Mouse (Mus musculus) forebrain, embryonic 11.5 days (tissue): Measurements from ENCODE around the gene Sdccag8. TPM values are rescaled to one million over a fixed set of nuclear protein-coding genes. Genes with fewer than 3 reads are reported as not detected.
A peak's percentile ranks its signal among the peaks of the same experiment; 100 is the strongest.

Experiments used
- ATAC-seq: fragments of 200-750 bp; cut with Nextera tagmentation; replicated peaks from 2 replicates; pipeline ENCODE4 v1.8.0; 2017; ENCODE audit warnings: moderate TSS enrichment; ENCODE audit not compliant: low FRiP score
- DNase-seq: peaks from one replicate; pipeline ENCODE4 v3.0.0-alpha.2; 2017; ENCODE audit warnings: low spot score
- H3K27ac ChIP-seq: fragments of 300-500 bp; sonication (generic); 2 replicates; pipeline ENCODE4 v1.5.1; 2014; ENCODE audit warnings: low read depth, low read length
- H3K27me3 ChIP-seq: fragments of 300-500 bp; sonication (generic); 2 replicates; pipeline ENCODE4 v1.6.1; 2014; ENCODE audit warnings: mild to moderate bottlenecking, low read length, mixed read lengths; ENCODE audit not compliant: control insufficient read depth, insufficient read depth
- H3K36me3 ChIP-seq: fragments of 300-500 bp; sonication (generic); 2 replicates; pipeline ENCODE4 v1.6.1; 2014; ENCODE audit warnings: mild to moderate bottlenecking, low read length, moderate library complexity, mixed read lengths; ENCODE audit not compliant: control insufficient read depth, insufficient read depth
- H3K4me1 ChIP-seq: fragments of 300-500 bp; sonication (generic); replicated peaks from 2 replicates; pipeline ENCODE4 v1.6.1; 2014; ENCODE audit warnings: low read length, mixed read lengths; ENCODE audit not compliant: control insufficient read depth, insufficient read depth
- H3K4me2 ChIP-seq: fragments of 300-500 bp; sonication (generic); 2 replicates; pipeline ENCODE4 v1.6.1; 2014; ENCODE audit warnings: low read depth, mild to moderate bottlenecking, low read length, moderate library complexity, mixed read lengths; ENCODE audit not compliant: severe bottlenecking
- H3K4me3 ChIP-seq: fragments of 300-500 bp; sonication (generic); 2 replicates; pipeline ENCODE4 v1.5.1; 2014; ENCODE audit warnings: low read depth, low read length
- H3K9ac ChIP-seq: fragments of 300-500 bp; sonication (generic); 2 replicates; pipeline ENCODE4 v1.6.1; 2014; ENCODE audit warnings: low read length
- H3K9me3 ChIP-seq: fragments of 300-500 bp; sonication (generic); 2 replicates; pipeline ENCODE4 v1.6.1; 2016; ENCODE audit warnings: low read length, mixed read lengths; ENCODE audit not compliant: control insufficient read depth
- WGBS: fragments of 180-500 bp; shearing (Covaris S2); extraction: QIAGEN DNeasy Blood & Tissue Kit; methylation state at CpG from one replicate; pipeline ENCODE4 v1.1.7; 2014; 5-methylcytosine and 5-hydroxymethylcytosine counted together
- polyA plus RNA-seq: library from polyadenylated mRNA; unstranded; fragments of >200 nt; fragmentation: Nextera tagmentation; extraction: Ambion mirVana; gene quantifications from 2 replicates; pipeline ENCODE4 v1.2.1, GENCODE M21; 2014

The Sdccag8 gene
- 19.8 and 21.1 TPM in 2 replicates for polyA plus RNA-seq

DNA sequence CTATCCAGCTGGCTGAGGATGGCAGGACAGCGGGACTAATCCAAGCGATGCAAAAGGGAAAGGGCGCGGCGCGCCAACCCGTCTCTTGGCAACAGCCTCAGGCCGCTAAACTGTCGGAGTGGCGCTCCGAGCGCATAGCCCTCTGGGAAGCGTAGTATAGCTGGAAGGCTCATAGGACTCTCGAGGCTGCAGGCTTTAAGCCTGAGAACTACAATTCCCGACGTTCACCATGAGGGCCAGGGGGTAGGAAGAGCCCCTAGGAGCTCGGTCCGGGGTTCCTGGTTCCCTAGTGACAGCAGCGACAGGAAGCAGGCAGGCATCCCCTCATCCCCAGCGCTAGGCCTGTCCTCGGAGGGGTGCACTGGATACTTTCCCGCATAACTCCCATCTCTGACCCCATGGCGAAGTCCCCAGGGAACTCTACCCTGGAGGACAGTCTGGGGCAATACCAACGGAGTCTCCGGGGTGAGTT lies at the start of gene Sdccag8:
TSS of gene Sdccag8 (plus strand) at position 70 of the 472 bp plus-strand sequence.
- Histone ChIP-seq H3K27ac (peak within 1 kb of the TSS; percentile 99), H3K36me3 (no peaks in the 10 kb centered on the region), H3K4me1 (peaks cover 5% of the 10 kb centered on the region; the same call in 1 of the 2 replicates), H3K4me3 (peak within 1 kb of the TSS; percentile 86), H3K4me2 (peak within 1 kb of the TSS; percentile 71), H3K9me3 (no peaks in the 10 kb centered on the region), H3K9ac (peak within 1 kb of the TSS; percentile 96), H3K27me3 (no peaks in the 10 kb centered on the region)
- peak; percentile 94 for ATAC-seq
- under 1% methylated on average over 25 of the region's 25 CpGs for WGBS
- DNase-seq: peak; percentile 95

DNA sequence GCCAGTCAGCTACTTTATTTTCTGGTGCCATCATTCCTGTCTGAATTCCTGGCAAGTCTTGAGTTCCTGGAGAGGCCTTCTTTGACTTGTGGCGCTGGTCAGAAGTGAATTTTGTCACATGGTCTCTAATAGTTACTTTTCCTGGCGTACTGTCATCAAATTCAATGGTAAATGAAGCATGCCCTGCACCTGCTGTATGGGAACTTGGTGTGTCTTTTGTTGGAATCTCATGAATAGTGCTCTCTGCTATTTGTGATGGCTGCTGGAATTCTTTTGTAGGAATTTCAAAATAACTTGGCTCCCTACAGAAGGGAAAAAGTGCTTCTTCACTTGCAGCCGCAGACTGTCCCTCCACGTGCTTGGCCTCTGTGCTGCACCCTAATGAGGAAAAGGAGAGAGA lies 39.9 kb upstream of the Sdccag8 start:
- 72% methylated on average over 4 of the region's 4 CpGs for WGBS
- H3K36me3 ChIP-seq: no peaks in the 10 kb centered on the region; the same call in 1 of the 2 replicates
- H3K27me3 ChIP-seq: no peaks in the 10 kb centered on the region
- no peak overlapping the region for H3K4me3 ChIP-seq
- H3K9ac ChIP-seq: no peak overlapping the region
- DNase-seq (no peak), ATAC-seq (no peak)
- no peak overlapping the region for H3K27ac ChIP-seq
- H3K4me1 ChIP-seq: no peaks in the 10 kb centered on the region
- no peaks in the 10 kb centered on the region for H3K9me3 ChIP-seq
- no peak overlapping the region for H3K4me2 ChIP-seq

DNA sequence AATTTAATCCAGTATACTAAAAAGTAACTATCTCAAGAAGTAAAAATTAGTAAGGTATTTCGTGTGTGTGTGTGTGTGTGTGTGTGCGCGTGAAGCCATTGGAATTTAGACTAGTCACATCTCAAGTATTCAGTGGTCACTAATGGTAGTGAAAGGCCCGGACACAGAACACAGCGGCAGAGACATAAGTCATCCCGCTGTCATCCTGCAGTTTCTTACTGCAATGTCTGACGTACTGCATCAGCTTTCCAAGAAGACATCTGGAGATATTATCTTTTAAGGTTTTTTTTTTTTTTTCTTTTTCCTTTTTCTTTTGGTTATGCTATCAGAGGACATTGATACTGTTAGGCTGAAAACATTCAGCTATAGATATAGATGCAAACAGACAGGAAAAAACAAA lies 25.1 kb upstream of the Sdccag8 start:
- WGBS: 95% methylated on average over 7 of the region's 7 CpGs

DNA sequence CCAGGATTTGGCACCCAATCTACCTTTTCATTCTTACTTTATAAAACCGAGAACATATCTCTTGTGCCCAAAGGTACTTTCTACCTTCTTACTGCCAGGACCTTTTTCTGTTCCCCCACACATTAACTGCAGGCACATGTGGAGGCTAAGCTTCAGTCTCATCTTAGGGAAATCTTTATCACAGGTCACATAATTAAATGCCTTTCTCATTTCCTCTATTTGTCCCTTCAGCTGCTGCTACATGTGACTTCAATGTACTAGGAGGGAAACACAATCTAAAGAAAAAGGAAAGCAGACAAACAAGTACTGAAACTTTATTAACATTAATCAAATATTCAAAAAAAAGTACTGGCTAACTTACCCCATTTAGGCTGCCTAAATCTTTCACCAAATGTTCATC lies 22.3 kb upstream of the Sdccag8 start:
- WGBS: 94% methylated on average over 1 of the region's 1 CpGs
- Histone ChIP-seq H3K9me3 (no peaks in the 10 kb centered on the region), H3K9ac (no peak overlapping the region), H3K4me1 (no peaks in the 10 kb centered on the region), H3K27me3 (no peaks in the 10 kb centered on the region), H3K27ac (no peak overlapping the region), H3K4me3 (no peak overlapping the region), H3K4me2 (no peak overlapping the region), H3K36me3 (no peaks in the 10 kb centered on the region; the same call in 1 of the 2 replicates)
- no peak for ATAC-seq
- no peak for DNase-seq

More for the DNA sequence above, 25.1 kb upstream of the Sdccag8 start:
- no peaks in the 10 kb centered on the region for H3K9me3 ChIP-seq
- no peaks in the 10 kb centered on the region; the same call in 1 of the 2 replicates for H3K36me3 ChIP-seq
- DNase-seq (no peak), ATAC-seq (no peak)
- no peak overlapping the region for H3K4me3 ChIP-seq
- H3K4me1 ChIP-seq: no peaks in the 10 kb centered on the region
- H3K27me3 ChIP-seq: no peaks in the 10 kb centered on the region
- H3K9ac ChIP-seq: no peak overlapping the region
- H3K4me2 ChIP-seq: no peak overlapping the region
- H3K27ac ChIP-seq: no peak overlapping the region

DNA sequence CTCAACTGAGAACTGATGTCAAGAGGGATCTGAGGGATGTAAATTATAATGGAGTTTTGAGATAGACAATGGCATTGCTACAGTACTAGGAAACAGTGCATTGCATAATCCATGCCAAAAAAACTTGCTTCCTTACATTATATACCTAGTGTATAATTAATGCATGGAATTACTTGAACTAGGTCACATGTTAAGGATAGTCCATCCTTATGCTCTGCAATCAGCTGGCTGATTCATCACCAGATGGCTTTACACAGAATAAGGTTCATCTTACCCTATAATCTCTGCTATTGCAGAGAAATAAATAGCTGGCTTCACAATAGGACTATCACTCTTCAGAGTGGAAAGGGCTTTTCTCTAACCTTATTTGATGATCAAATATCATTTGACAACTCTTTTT lies 15.8 kb upstream of the Sdccag8 start:
- no peaks in the 10 kb centered on the region for H3K36me3 ChIP-seq
- H3K4me3 ChIP-seq: no peak overlapping the region
- H3K27me3 ChIP-seq: no peaks in the 10 kb centered on the region
- no peak overlapping the region for H3K4me2 ChIP-seq
- no peak overlapping the region for H3K27ac ChIP-seq
- no peaks in the 10 kb centered on the region for H3K4me1 ChIP-seq
- H3K9me3 ChIP-seq: no peaks in the 10 kb centered on the region
- no peak for DNase-seq
- no peak overlapping the region for H3K9ac ChIP-seq
- ATAC-seq: no peak

DNA sequence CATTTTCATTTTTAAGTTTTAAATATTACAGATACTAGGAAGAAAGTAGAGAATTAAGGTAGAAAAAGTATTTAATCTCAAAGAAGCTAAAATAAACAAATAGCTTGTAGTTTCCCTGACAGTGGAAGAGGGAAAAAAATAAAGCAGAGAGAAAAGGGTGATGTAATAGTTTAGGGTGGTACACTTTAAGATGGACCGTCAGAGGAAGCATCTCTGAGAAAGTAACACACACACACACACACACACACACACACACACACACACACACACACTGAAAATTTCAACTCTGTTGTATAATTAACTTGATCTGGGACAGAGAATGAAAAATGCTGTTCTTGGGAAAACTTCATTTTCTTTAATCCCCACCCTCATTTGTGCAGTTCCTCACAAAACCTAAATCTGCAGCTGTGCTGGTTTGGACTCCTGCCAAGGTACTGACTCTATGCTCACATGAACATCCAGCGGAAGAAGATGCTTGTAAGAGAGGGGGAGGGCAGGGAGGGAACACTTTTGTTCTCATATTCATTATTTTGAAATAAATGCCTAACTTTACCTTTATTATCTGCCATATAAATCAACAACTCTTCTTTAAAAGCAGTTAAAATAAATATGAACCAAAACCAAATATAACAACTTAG lies 13.6 kb upstream of the Sdccag8 start:
- no peaks in the 10 kb centered on the region for H3K4me1 ChIP-seq
- DNase-seq (no peak), ATAC-seq (peak; percentile 82)
- no peak overlapping the region for H3K27ac ChIP-seq
- H3K27me3 ChIP-seq: no peaks in the 10 kb centered on the region
- H3K4me2 ChIP-seq: no peak overlapping the region
- no peak overlapping the region for H3K4me3 ChIP-seq
- no peaks in the 10 kb centered on the region for H3K36me3 ChIP-seq
- H3K9me3 ChIP-seq: no peaks in the 10 kb centered on the region
- H3K9ac ChIP-seq: no peak overlapping the region
- 35% methylated on average over 2 of the region's 2 CpGs for WGBS

DNA sequence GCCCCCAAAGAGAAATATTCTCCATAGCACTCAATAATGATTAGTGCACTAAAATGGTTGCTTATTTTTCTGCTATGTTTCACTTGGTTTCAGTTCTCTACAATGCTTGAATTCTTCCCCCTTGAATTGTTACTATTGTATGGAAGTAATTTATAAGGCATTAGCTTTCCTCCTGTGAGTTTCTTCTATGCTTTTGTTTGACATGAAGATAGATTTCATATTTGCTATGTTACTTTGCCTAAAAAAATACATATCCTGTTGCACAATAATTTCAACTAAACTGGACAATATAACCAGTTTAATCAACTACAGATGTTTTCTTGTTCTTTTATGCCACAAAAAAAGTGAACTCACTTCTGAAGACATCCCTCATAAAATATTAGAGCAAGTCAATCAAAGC lies 4.3 kb upstream of the Sdccag8 start:
- no peak overlapping the region for H3K9ac ChIP-seq
- H3K9me3 ChIP-seq: no peaks in the 10 kb centered on the region
- no peaks in the 10 kb centered on the region for H3K36me3 ChIP-seq
- peaks cover 5% of the 10 kb centered on the region; the same call in 1 of the 2 replicates for H3K4me1 ChIP-seq
- H3K27me3 ChIP-seq: no peaks in the 10 kb centered on the region
- DNase-seq (no peak), ATAC-seq (no peak)
- no peak overlapping the region for H3K27ac ChIP-seq
- H3K4me3 ChIP-seq: no peak overlapping the region
- no peak overlapping the region for H3K4me2 ChIP-seq

DNA sequence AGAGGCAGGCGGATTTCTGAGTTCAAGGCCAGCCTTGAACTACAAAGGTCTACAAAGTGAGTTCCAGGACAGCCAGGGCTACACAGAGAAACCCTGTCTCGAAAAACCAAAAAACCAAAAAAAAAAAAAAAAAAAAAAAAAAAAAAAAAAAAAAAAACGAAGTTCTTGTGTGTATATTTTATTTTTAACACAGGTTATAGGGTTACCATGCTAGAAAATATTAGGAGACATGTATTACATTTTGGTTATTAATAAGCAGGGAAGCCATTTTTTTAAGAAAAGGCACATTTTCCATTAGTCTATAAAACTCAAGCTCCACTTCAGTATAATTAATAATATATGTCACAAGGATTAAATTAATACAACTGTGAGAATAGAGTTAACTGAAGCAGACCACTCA lies 2.6 kb upstream of the Sdccag8 start:
- H3K36me3 ChIP-seq: no peaks in the 10 kb centered on the region
- peaks cover 5% of the 10 kb centered on the region; the same call in 1 of the 2 replicates for H3K4me1 ChIP-seq
- ATAC-seq (no peak), DNase-seq (no peak)
- H3K27ac ChIP-seq: no peak overlapping the region
- H3K4me3 ChIP-seq: peak overlapping the region; percentile 86
- peak overlapping the region; percentile 64 for H3K4me2 ChIP-seq
- H3K9ac ChIP-seq: peak overlapping the region; percentile 96; the same call in 1 of the 2 replicates
- H3K27me3 ChIP-seq: no peaks in the 10 kb centered on the region
- 82% methylated on average over 3 of the region's 3 CpGs for WGBS
- H3K9me3 ChIP-seq: no peaks in the 10 kb centered on the region
